Mouse (Mus musculus): ENCODE data around the gene Ksr2.
A peak's percentile ranks its signal among the peaks of the same experiment; 100 is the strongest.

The Ksr2 gene

GRCm38 (mm10) chr5:117523010-117523409 lies 109.2 kb downstream of the Ksr2 start:
- no peak for DNase-seq (ENCODE audit: low read depth)

GRCm38 (mm10) chr5:117530991-117531390 lies 117.2 kb downstream of the Ksr2 start:
- no peak for DNase-seq (ENCODE audit: low read depth)

GRCm38 (mm10) chr5:117539221-117539620 lies 125.4 kb downstream of the Ksr2 start:
- DNase-seq (ENCODE audit: low read depth), result no peak

- no peak for DNase-seq (ENCODE audit: low read depth)
Observed at GRCm38 (mm10) chr5:117541654-117542053, 127.9 kb downstream of the Ksr2 start.

GRCm38 (mm10) chr5:117546694-117547268 lies 133.0 kb downstream of the Ksr2 start:
- DNase-seq (ENCODE audit: low read depth), result no peak

- no peak for DNase-seq (ENCODE audit: low read depth)
Observed at GRCm38 (mm10) chr5:117550992-117551391, 137.2 kb downstream of the Ksr2 start.

GRCm38 (mm10) chr5:117552096-117552495 lies 138.3 kb downstream of the Ksr2 start:
- no peak for DNase-seq (ENCODE audit: low read depth)

GRCm38 (mm10) chr5:117554505-117554904 lies 140.7 kb downstream of the Ksr2 start:
- DNase-seq (ENCODE audit: low read depth), result no peak

- DNase-seq (ENCODE audit: low read depth), result no peak
Observed at GRCm38 (mm10) chr5:117556570-117556969, 142.8 kb downstream of the Ksr2 start.

GRCm38 (mm10) chr5:117561080-117561479 lies 147.3 kb downstream of the Ksr2 start:
- no peak for DNase-seq (ENCODE audit: low read depth)

- DNase-seq (ENCODE audit: low read depth), result no peak
Observed at GRCm38 (mm10) chr5:117566051-117566665, 152.4 kb downstream of the Ksr2 start.

GRCm38 (mm10) chr5:117569190-117569795 lies 155.5 kb downstream of the Ksr2 start:
- DNase-seq (ENCODE audit: low read depth), result no peak

GRCm38 (mm10) chr5:117572428-117572827 lies 158.6 kb downstream of the Ksr2 start:
- DNase-seq (ENCODE audit: low read depth), result no peak

GRCm38 (mm10) chr5:117574894-117575293 lies 161.1 kb downstream of the Ksr2 start:
- DNase-seq (ENCODE audit: low read depth), result no peak

GRCm38 (mm10) chr5:117577598-117577997 lies 163.8 kb downstream of the Ksr2 start:
- DNase-seq (ENCODE audit: low read depth), result no peak

GRCm38 (mm10) chr5:117581711-117582110 lies 167.9 kb downstream of the Ksr2 start:
- DNase-seq (ENCODE audit: low read depth), result no peak

GRCm38 (mm10) chr5:117584428-117584827 lies 170.6 kb downstream of the Ksr2 start:
- no peak for DNase-seq (ENCODE audit: low read depth)

- DNase-seq (ENCODE audit: low read depth), result no peak
Observed at GRCm38 (mm10) chr5:117589266-117589665, 175.5 kb downstream of the Ksr2 start.

- no peak for DNase-seq (ENCODE audit: low read depth)
Observed at GRCm38 (mm10) chr5:117593273-117593672, 179.5 kb downstream of the Ksr2 start.

GRCm38 (mm10) chr5:117596803-117597202 lies 183.0 kb downstream of the Ksr2 start:
- no peak for DNase-seq (ENCODE audit: low read depth)

GRCm38 (mm10) chr5:117602026-117602425 lies 188.2 kb downstream of the Ksr2 start:
- DNase-seq (ENCODE audit: low read depth), result no peak

GRCm38 (mm10) chr5:117607761-117608309 lies 194.0 kb downstream of the Ksr2 start:
- DNase-seq (ENCODE audit: low read depth), result no peak

- peak; percentile 50 for DNase-seq (ENCODE audit: low read depth)
Observed at GRCm38 (mm10) chr5:117614331-117615024, 200.7 kb downstream of the Ksr2 start.

Data from c-Kit-positive CD71-negative TER-119-negative erythroid progenitor cells, embryonic 14.5 days (primary cell).